Mouse (Mus musculus) fibroblast of lung, adult 2 months (primary cell): ENCODE measurements around the gene Clmp.

Experiments used
- DNase-seq: peaks from one replicate; pipeline ENCODE4 v3.0.0-alpha.2; 2011; ENCODE audit warnings: low read depth

The Clmp gene

GRCm38 (mm10) chr9:40685801-40686420 lies at the start of gene Clmp:
Clmp (plus strand) TSS chr9:40685962.
- no peak for DNase-seq

GRCm38 (mm10) chr9:40636054-40636453 lies 49.7 kb upstream of the Clmp start:
- no peak for DNase-seq

- no peak for DNase-seq
Observed at GRCm38 (mm10) chr9:40637705-40638393, 47.9 kb upstream of the Clmp start.

GRCm38 (mm10) chr9:40638394-40639049 lies 47.2 kb upstream of the Clmp start:
- no peak for DNase-seq

DNA sequence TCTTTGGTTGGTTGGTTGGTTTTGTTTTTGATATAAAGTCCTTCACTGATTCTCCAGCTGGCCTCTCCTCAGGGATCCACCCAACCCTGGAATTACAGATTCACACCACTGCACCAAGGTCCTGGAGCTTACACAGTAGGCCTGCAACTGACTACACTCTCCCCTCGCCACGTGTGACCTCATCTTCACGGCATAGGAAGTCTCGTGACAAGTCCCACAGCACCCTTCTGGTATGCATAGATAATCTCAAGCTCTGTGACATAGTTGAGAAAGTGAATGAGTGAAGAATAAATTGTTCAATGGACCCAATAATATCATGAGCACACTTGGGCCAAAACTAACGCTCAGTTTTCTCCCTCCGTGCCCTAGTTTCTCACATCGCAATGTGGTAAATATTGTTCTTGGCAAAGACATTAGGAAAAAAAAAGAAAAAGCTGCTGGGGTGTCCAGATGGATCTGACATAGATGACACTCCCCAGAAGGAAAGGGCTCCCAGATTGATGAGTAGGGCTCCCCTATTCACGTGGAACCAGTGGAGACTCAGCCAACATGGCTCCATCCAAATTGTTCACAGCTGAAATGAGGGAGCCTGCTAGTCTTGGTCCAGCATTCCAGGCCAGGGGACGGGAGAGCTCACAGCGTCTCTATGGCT lies 46.1 kb upstream of the Clmp start:
- peak; percentile 19 for DNase-seq

DNA sequence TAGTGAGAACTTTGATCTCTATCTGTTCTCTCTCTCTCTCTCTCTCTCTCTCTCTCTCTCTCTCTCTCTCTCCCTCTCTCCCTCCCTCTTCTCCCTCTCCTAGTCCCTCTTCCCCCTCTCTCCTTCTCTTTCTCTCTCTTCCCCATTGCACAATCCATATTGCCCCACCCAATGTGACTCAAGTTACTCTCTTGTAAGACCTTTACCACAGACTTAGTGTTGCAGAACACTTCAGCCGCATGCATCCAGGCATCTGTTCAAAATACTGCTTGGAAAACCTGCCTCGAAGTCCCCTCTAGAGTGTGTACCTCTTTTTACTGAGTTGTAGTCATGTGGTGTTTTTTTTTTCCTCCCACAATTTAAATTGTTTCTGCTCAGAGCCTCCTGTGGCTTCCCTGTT lies 44.4 kb upstream of the Clmp start:
- peak; percentile 60 for DNase-seq

- DNase-seq = peak; percentile 27
Observed at GRCm38 (mm10) chr9:40642470-40643220, 43.1 kb upstream of the Clmp start.

GRCm38 (mm10) chr9:40649444-40649843 lies 36.3 kb upstream of the Clmp start:
- no peak for DNase-seq

DNA sequence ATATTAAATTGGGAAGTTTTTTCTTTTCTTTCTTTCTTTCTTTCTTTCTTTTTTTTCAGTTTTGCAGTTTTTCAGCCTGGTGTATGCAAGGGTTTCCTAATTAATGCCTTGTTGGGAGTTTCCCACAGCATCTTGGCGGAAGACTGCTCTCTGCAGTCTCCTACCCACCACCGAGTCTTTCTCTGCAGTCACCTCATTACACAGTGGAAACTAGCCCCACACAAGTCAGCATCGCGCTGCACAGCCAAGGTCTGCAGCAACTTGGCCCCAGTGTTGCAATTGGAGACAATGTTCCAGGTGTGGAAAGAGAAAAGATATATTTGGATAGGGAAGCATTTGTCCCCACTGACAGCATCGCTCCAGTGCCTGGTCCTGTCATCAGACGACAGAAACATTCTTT lies 35.8 kb upstream of the Clmp start:
- DNase-seq = no peak

DNA sequence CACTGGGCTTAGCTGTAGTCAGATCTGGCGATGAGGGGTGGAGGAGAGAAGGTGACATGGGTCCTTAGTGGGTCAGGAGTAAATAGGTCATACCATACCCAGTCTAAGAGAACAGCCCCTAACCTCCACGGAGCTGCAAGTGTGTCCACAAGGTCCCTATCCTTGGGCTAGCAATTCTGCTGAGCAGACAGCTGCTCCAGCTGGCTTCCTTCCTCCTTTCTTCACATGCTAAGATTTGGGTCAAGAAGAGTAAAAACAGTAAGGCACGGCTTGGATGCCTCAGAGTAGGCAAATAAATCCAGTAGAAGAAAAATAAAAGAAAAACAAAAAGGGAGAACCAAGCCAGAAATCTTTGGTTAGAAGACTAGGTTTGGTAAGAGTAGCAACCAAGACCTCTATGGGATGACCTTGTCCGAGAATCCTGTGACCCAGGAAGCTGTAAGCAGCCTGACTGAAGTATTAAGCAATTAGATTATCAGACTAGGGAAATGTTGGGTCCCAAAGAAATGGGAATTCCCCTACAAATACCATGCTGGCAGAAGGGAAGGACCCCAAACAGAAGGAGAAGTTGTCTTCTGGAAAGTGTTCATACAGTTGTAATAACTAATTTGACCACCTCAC lies 34.4 kb upstream of the Clmp start:
- DNase-seq = no peak

DNA sequence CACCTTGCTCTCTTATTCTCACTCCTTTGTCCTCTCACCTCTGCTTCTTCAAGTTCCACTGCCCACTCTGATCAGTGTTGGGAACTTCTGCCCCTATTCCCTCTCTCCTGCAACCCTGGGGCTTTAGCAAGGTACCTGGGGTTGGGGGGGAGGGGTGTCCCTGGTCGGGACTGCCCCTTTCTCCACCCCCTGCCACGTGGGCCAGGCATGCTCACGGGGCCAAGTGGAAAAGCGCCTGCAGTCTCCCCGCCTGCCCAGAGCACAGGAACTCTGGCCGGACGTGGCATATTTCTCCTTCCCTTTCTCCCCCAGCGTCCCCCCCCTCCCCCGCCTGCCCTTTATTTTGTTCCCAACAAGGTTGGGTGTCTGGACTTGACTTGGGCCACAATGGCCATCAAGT lies 33.0 kb upstream of the Clmp start:
- DNase-seq = no peak

DNA sequence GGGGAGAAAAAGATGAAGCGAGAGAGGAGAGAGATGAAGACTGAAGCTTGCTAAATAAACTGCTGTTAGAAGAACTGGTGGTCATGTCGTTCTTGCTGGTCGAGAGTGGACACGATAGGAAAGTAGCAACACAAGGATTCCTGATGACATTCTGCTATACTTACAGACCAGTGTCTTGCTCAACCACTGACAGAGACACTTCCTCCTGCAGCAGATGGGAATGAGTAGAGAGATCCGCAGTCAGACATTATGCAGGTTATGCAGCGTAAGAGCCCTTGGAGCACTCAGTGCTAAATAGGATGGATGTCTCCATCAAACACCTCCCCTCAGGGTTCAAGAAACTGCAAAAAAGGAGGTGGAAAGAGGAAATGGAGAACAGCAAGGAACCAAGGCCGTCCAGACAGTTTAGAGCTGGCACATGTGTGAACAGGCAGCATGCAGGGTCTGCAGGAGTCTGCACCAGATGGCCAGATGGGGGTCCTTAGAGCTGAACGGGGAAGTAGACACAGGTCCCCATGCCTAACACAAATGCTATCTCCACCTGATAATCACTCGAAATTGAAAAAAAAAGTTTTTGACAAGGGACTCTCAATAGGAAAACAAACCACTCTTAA lies 19.5 kb upstream of the Clmp start:
- no peak for DNase-seq

- DNase-seq = no peak
Observed at GRCm38 (mm10) chr9:40670313-40670712, 15.4 kb upstream of the Clmp start, which contains the start of gene Gm21915. Gm21915 (plus strand) TSS chr9:40670613.

GRCm38 (mm10) chr9:40671323-40671930 lies 14.3 kb upstream of the Clmp start:
- no peak for DNase-seq

DNA sequence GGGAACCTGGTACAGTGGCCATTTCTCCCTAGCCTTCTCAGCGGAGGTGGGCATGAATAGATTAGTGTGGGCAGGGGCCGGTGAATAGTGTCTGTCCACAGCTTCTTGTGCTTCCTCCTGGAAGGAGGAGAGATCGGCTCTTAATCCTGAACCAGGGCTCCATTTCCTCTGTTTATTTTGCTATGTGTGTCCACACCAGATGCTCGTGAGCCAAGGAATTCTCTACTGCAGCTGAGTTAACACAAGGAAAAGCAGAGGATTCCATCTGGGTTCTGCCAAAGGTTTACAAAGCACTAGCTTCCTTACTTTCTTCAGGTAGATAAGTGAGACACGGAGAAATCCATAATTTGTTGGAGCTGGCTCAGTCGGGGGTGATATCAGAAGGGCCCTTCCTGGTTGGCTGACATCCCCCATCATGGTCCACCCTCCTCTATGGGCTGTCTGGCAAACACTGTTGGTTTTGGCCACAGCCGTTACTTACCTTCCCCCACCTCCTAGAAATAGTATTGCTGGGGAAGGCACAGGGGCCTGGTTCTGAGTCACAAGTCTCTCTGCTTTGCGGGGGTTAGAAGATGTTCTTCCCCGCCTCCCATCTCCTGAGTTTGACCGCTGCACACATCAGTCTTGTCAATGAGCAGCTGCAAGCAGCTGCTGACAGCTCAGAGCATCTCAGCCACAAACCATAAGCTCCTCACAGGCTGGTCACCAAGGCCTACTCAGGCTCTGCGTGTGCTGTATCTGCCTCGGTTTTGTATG lies 10.4 kb upstream of the Clmp start:
- DNase-seq = no peak

GRCm38 (mm10) chr9:40678653-40679052 lies 7.1 kb upstream of the Clmp start:
- DNase-seq = no peak

DNA sequence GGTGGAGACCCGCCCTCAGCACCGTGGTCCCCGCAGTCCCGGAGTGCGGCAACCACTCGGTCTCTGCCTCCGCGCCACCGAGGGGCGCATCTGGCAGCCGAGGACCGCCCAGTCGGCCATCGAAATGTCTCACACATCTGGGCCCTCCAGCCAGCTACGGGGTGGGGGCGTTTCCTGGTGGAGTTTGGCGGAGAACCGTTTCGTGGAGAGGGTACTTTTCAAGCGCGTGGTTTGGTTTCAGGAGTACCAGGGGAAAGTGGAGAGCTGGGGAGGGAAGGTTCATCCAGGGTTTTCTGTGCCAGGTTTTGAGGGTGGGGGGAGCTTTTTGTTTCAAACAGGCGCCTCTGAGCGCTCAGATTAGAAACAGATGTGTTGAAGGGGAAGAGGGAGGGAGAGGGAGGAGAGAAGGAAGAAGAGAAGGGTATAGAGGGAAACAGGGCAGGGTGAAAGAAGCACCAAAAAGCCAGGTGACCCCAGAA lies 698 bp downstream of the Clmp start:
- DNase-seq = no peak

GRCm38 (mm10) chr9:40687053-40687452 lies 1.3 kb downstream of the Clmp start:
- no peak for DNase-seq

- DNase-seq = no peak
Observed at GRCm38 (mm10) chr9:40687553-40687952, 1.8 kb downstream of the Clmp start.

DNA sequence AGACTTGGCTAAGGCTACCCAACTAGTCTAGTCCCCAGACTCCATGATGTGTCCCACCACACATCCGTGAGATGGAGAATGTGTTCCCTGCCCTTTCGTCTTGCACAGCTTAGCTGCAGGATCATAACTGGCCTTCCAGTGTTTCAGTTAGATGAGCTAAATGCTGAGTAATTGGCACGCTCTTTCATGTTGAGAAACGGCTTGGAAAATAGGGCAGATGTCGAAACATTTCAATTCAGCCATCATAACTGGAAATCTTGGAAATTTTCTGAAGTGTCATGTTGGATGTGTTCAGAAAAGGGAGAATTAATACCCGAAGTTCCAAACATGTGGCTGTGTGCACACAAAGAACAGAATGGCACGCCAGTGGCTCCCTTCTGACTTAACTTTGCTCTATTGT lies 4.7 kb downstream of the Clmp start:
- DNase-seq = peak; percentile 82
